Mouse (Mus musculus): Measurements from ENCODE around the gene Ccdc120. TPM values are rescaled to one million over a fixed set of nuclear protein-coding genes. Genes with fewer than 3 reads are reported as not detected.

The Ccdc120 gene
- under 1 TPM; 0.59 to 0.67 TPM for total RNA-seq (2021)
- long read RNA-seq, experiment 1: 0 reads
- long read RNA-seq, experiment 2: 0 reads

- peak; percentile 59 to 69 for DNase-seq
Observed at GRCm38 (mm10) chrX:7750432-7751116, at the start of gene Ccdc120. Ccdc120 (minus strand) TSS chrX:7750905.

DNA sequence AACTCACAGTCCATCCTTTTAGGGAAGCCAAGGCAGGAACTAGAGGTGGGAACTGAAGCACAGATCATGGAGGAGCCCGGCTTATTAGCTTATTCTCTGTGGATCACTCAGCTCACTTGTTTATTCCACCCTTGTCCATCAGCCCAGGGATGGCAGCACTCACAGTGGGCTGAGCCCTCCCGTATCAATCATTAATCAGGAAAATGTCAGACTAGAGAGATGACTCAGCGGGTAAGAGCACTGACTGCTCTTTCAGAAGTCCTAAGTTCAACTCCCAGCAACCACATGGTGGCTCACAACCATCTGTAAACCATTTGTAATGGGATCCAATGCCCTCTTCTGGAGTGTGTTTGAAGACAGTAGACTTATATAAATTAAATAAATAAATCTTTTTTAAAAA is 46.6 kb upstream of the Ccdc120 start:
- no peak for DNase-seq

GRCm38 (mm10) chrX:7795016-7795415 is 44.3 kb upstream of the Ccdc120 start:
- peak; percentile 9 to 33 for DNase-seq

DNA sequence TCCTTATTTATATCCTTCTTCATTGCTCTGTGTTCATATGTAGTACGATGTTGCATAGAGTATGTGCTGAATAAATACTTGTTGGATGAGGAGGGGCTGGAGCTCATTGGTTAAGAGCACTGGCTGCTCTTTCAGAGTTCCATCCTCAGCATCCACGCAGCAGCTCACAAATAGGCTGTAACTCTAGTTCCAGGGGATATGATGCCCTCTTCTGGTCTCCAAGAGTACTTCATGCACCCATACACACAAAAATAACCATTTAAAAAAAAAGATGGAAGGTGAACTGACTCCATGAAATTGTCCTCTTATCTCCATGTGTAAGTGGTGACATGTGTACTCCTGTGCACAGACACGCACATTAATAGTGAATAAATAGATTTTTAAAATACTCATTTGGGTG is 42.7 kb upstream of the Ccdc120 start:
- no peak for DNase-seq

DNA sequence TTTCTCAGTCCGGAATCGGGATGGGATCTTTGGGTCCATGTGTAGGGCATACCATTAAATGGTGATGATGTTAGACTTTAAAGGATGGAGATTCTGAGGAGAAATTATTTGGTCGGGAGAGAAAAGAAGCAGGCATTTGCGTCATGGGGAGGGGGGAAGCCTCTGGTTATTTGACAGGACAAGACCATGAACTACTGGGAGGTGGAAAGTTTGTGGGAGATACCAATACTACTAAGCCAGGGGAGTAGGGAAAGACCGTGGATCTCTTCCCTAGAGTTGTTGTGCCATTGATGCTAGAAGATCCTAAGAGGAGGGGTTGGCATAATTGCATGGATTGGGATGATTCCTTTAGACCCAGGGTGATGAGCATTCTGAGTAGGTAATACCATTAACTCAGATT is 39.6 kb upstream of the Ccdc120 start:
- DNase-seq: no peak

DNA sequence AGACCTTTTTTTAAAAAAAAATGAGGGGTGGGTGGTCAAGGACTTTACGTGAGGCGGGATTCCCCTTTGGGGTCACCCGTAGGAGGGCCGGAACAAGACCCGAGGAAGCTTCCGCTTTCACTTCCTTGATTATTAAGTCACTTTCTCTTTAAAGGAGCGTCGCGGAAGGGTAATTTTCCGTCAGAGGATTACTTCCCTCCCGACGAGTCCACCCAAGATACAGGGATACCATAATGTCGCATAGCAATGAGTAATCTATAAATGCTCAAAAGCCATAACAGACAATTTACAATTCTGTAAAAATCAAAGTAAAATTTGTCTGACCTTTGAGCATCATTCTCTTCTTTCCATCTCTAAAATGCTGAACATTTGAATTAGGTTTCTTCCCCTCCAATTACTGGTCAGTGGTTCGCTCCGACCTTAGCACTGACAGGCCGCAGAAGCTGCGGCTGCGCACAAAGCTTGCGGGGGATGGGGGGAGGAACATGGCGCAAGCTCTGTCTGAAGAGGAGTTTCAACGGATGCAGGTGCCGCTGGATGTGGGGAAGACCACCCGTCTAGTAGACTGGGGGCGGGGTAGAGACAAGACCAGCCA is 38.9 kb upstream of the Ccdc120 start, which contains the start of gene Gripap1:
Gene Gripap1 (plus strand): TSS at position 224 of the 595 bp plus-strand sequence.
- peak; percentile 81 to 84 for DNase-seq

- DNase-seq: no peak
Observed at GRCm38 (mm10) chrX:7782603-7783092, 31.9 kb upstream of the Ccdc120 start.

DNA sequence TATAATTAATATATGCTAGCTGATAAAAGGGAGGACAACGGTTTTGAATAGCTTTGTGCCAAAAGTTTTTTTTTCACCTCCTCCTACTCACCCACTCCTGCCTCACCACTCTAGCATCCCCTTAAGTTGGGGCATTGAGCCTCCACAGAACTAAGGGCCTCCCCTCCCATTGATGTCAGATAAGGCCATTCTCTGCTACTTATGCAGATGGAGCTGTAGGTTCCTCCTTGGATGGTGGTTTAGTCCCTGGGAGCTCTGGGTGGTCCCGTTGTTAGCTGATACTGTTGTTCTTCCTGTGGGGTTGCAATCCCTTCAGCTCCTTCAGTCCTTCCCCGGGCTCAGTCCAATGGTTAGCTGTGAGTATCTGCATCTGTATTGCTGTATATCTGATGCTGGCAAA is 28.6 kb upstream of the Ccdc120 start:
- no peak for DNase-seq

DNA sequence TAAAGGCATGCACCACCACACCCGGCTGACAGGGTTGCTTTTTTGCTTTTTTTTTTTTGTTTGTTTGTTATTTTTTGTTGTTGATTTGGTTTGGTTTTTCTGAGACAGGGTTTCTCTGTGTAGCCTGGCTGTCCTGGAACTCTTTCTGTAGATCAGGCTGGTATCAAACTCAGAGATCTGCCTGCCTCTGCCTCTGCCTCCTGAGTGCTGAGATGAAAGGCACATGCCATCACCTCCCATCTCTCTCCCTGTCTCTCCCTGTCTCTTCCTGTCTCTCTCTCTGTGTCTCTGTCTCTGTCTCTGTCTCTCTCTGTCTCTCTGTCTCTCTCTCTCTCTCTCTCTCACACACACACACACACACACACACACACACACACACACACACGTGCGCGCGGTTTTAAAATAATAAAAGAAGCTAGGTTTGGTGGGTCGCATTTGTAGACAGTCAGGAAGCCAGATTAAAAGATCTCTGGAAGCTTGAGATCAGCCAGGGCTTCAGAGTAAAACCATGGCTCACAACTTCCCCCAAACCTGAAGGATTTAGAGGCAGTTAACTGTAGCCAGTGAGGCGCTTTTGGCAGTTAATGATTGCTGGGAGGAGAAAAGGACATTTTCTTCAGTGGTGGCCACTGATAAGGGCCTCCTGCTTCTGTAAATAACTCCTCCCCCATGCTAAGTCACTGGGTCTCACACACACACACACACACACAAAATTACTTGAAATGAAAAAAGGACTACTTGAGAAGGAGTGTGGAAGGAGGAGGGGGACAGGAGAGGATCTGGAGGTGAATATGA is 27.9 kb upstream of the Ccdc120 start:
- no peak for DNase-seq

DNA sequence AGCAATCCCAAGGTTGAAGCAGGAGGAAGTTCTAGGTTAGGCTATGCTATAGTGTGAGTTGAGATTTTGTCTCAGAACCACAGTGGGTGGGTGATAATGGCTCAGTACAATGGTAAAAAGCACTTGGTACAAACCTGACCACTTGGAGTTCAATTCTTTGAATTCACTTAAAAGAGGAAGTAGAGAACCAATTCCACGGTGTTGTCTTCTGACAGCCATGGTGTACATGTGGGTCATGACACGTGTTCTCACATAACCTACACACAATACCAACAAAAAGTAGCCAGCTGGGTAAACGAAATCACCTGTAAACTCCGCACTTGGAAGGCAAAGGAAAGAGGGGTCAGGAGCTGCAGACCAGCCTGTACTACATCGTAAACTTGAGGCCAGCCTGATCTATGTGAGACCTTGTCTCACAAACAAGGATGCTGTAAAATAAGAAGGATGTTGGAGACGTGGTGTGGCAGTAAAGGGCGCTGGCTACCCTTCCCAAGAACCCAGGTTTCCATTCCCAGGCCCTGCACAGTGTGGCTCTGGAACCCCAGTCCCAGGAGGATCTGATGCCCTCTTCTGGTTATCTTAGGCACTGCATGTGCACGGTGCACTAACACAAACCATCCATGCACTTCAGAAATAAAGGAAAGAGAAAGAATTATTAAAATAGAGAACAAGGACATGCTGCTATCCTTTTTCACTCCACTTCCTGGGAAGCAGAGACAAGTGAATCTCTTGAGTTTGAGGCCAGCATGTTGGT is 25.8 kb upstream of the Ccdc120 start:
- peak; percentile 27 to 71 for DNase-seq

- DNase-seq: no peak
Observed at GRCm38 (mm10) chrX:7775501-7776205, 24.9 kb upstream of the Ccdc120 start.

GRCm38 (mm10) chrX:7772766-7773165 is 22.1 kb upstream of the Ccdc120 start:
- no peak for DNase-seq

- no peak for DNase-seq
Observed at GRCm38 (mm10) chrX:7769302-7770017, 18.8 kb upstream of the Ccdc120 start.

- DNase-seq: peak; percentile 62 to 80
Observed at GRCm38 (mm10) chrX:7765764-7766163, 15.1 kb upstream of the Ccdc120 start.

- DNase-seq: peak; percentile 15 to 30
Observed at GRCm38 (mm10) chrX:7765281-7765670, 14.6 kb upstream of the Ccdc120 start.

DNA sequence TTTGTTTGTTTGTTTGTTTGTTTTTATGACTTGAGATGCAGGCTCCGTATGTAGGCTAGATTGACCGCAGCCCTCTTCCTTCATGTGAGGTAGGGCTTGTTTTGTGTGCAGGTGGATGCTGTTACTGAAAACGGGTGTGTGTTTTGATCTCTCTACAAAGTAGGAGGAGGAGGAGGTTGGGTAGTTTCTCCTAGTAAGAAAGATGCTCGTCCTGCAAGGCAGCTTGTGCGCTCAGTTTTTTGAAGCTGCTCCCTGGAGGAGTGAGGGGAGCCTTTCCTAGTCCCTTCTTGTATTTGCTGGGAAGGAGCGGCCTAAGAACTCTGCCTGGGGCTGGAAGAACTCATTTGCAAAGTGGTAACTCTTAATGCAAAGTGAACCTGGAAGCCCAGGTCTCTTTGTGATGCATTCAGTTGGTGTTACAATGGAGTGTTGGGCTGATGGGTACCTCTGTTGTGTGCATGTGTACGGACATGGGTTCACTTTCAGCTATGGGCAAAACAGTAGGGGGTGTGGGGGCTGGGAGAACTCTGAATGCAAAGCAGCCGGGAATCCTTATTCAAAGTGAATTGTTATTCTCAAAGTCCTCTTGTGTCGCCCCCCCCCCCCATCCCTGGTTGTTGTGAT is 14.1 kb upstream of the Ccdc120 start:
- no peak for DNase-seq

GRCm38 (mm10) chrX:7763631-7764393 is 13.1 kb upstream of the Ccdc120 start:
- DNase-seq: peak; percentile 59 to 74

DNA sequence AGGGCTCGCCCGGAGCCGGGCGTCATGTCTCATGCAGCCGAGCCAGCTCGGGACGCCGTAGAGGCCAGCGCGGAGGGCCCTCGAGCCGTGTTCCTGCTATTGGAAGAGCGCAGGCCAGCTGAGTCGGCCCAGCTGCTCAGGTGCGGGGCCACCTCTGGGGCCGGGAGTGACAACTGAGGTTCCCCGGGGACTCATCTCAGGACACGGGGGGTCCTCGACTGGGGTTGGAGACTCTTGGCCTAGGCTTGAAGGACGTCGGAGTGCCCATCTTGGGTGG is 12.2 kb upstream of the Ccdc120 start:
- DNase-seq: no peak

- DNase-seq: peak; percentile 91 to 97
Observed at GRCm38 (mm10) chrX:7762137-7762920, 11.6 kb upstream of the Ccdc120 start, which contains the start of gene Tfe3. Tfe3 (plus strand) TSS chrX:7762560.

All from heart, adult 18-20 months (tissue).